Mouse (Mus musculus) G1E (cell line): ENCODE results near the gene Gm45062.

Experiments used
- CTCF ChIP-seq: IDR thresholded peaks from 2 replicates; pipeline ENCODE4 v1.5.1; 2012; ENCODE audit warnings: low read depth, low read length, inconsistent platforms, mixed read lengths
- GATA1 ChIP-seq: IDR thresholded peaks from 2 replicates; pipeline ENCODE4 v1.6.1; 2012; ENCODE audit warnings: borderline replicate concordance, low read length, inconsistent platforms, mixed read lengths

GRCm38 (mm10) chr6:8472125-8472524 lies 212.9 kb downstream of the Gm45062 start:
- TF ChIP-seq CTCF (no peak), GATA1 (no peak)
